Mouse (Mus musculus) cerebellum, adult 11-12 months (tissue): ENCODE measurements around the gene Snd1.

Source experiments
- DNase-seq: peaks from one replicate; pipeline ENCODE4 v3.0.0; 2022

Snd1 gene

GRCm38 (mm10) chr6:28758293-28758692 is 283.4 kb downstream of the Snd1 start:
- DNase-seq, result no peak

- no peak for DNase-seq
Observed at GRCm38 (mm10) chr6:28761728-28762127, 286.8 kb downstream of the Snd1 start.

- no peak for DNase-seq
Observed at GRCm38 (mm10) chr6:28762132-28762775, 287.3 kb downstream of the Snd1 start.

- no peak for DNase-seq
Observed at GRCm38 (mm10) chr6:28766622-28767021, 291.7 kb downstream of the Snd1 start.

- no peak for DNase-seq
Observed at GRCm38 (mm10) chr6:28767891-28768481, 293.0 kb downstream of the Snd1 start.

GRCm38 (mm10) chr6:28771331-28771730 is 296.4 kb downstream of the Snd1 start:
- no peak for DNase-seq

- DNase-seq, result no peak
Observed at GRCm38 (mm10) chr6:28781696-28782095, 306.8 kb downstream of the Snd1 start.

GRCm38 (mm10) chr6:28783082-28783647 is 308.2 kb downstream of the Snd1 start:
- no peak for DNase-seq

GRCm38 (mm10) chr6:28783953-28784352 is 309.0 kb downstream of the Snd1 start:
- no peak for DNase-seq

GRCm38 (mm10) chr6:28785770-28786169 is 310.8 kb downstream of the Snd1 start:
- DNase-seq, result no peak

- peak; percentile 44 for DNase-seq
Observed at GRCm38 (mm10) chr6:28787133-28787532, 312.2 kb downstream of the Snd1 start.

- no peak for DNase-seq
Observed at GRCm38 (mm10) chr6:28789685-28790084, 314.7 kb downstream of the Snd1 start.

GRCm38 (mm10) chr6:28791183-28791582 is 316.2 kb downstream of the Snd1 start:
- DNase-seq, result no peak

GRCm38 (mm10) chr6:28791809-28792208 is 316.9 kb downstream of the Snd1 start:
- DNase-seq, result no peak

GRCm38 (mm10) chr6:28795380-28795779 is 320.4 kb downstream of the Snd1 start:
- no peak for DNase-seq

- no peak for DNase-seq
Observed at GRCm38 (mm10) chr6:28795792-28796515, 321.0 kb downstream of the Snd1 start.

GRCm38 (mm10) chr6:28799818-28800217 is 324.9 kb downstream of the Snd1 start:
- no peak for DNase-seq

GRCm38 (mm10) chr6:28800976-28801375 is 326.0 kb downstream of the Snd1 start:
- peak; percentile 92 for DNase-seq

GRCm38 (mm10) chr6:28803678-28804279 is 328.8 kb downstream of the Snd1 start:
- peak; percentile 85 for DNase-seq

GRCm38 (mm10) chr6:28804751-28805150 is 329.8 kb downstream of the Snd1 start:
- no peak for DNase-seq

GRCm38 (mm10) chr6:28813057-28813456 is 338.1 kb downstream of the Snd1 start:
- DNase-seq, result no peak

- peak; percentile 70 for DNase-seq
Observed at GRCm38 (mm10) chr6:28814895-28815294, 340.0 kb downstream of the Snd1 start.

- peak; percentile 85 for DNase-seq
Observed at GRCm38 (mm10) chr6:28817039-28817438, 342.1 kb downstream of the Snd1 start.
